Mouse (Mus musculus) stomach, embryonic 16.5 days (tissue): ENCODE measurements around the gene Acadvl. TPM values are rescaled to one million over a fixed set of nuclear protein-coding genes. Genes with fewer than 3 reads are reported as not detected.
A peak's percentile ranks its signal among the peaks of the same experiment; 100 is the strongest.

Experiments
- ATAC-seq: fragments of 200-750 bp; cut with Nextera tagmentation; 2 replicates; pipeline ENCODE4 v1.8.0; 2017; ENCODE audit warnings: moderate number of reproducible peaks, moderate TSS enrichment; ENCODE audit not compliant: insufficient read depth, low FRiP score
- H3K27ac ChIP-seq: fragments of 300-500 bp; sonication (generic); 2 replicates; pipeline ENCODE4 v1.5.1; 2014; ENCODE audit warnings: low read length
- H3K27me3 ChIP-seq: fragments of 300-500 bp; sonication (generic); 2 replicates; pipeline ENCODE4 v1.6.1; 2014; ENCODE audit warnings: low read length, control low read depth, mixed read lengths; ENCODE audit not compliant: control insufficient read depth, insufficient read depth
- H3K36me3 ChIP-seq: fragments of 300-500 bp; sonication (generic); 2 replicates; pipeline ENCODE4 v1.6.1; 2014; ENCODE audit warnings: low read length; ENCODE audit not compliant: control insufficient read depth, insufficient read depth
- H3K4me1 ChIP-seq: fragments of 300-500 bp; sonication (generic); 2 replicates; pipeline ENCODE4 v1.6.1; 2014; ENCODE audit warnings: low read length, control low read depth, mixed read lengths; ENCODE audit not compliant: control insufficient read depth, insufficient read depth
- H3K4me2 ChIP-seq: fragments of 300-500 bp; sonication (generic); 2 replicates; pipeline ENCODE4 v1.6.1; 2014; ENCODE audit warnings: low read depth, low read length, mixed read lengths
- H3K4me3 ChIP-seq: fragments of 300-500 bp; sonication (generic); replicated peaks from 2 replicates; pipeline ENCODE4 v1.5.1; 2014; ENCODE audit warnings: mild to moderate bottlenecking, low read length
- H3K9ac ChIP-seq: fragments of 300-500 bp; sonication (generic); 2 replicates; pipeline ENCODE4 v1.6.1; 2014; ENCODE audit warnings: low read length
- H3K9me3 ChIP-seq: fragments of 300-500 bp; sonication (generic); replicated peaks from 2 replicates; pipeline ENCODE4 v1.6.1; 2016; ENCODE audit warnings: low read length, control low read depth; ENCODE audit not compliant: control insufficient read depth
- WGBS: fragments of 180-500 bp; shearing (Covaris S2); extraction: QIAGEN DNeasy Blood & Tissue Kit; methylation state at CpG from one replicate; pipeline ENCODE4 v1.1.7; 2014; 5-methylcytosine and 5-hydroxymethylcytosine counted together
- polyA plus RNA-seq: library from polyadenylated mRNA; unstranded; fragments of >200 nt; fragmentation: Nextera tagmentation; extraction: Ambion mirVana; gene quantifications from 2 replicates; pipeline ENCODE4 v1.2.1, GENCODE M21; 2015

Acadvl gene
- polyA plus RNA-seq, 1 experiment from 2014 or later: 119 TPM

DNA sequence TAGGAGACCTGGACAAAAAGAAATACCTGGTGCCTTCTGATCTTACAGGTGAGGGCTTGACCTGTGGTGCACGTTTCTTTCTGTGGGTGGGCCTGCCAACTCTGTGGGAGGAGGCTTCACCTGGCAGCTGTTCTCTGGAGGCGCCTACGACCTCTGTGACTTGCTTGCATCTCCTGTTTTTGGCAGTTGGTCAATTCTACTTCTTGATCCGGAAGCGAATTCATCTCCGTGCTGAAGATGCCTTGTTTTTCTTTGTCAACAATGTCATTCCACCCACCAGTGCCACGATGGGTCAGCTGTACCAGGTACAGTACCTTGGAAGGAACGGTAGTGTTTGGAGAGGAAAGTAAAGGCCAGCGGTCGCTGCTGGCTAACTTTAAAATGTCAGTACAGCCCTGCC, 22.8 kb downstream of the Acadvl start:
- Histone ChIP-seq H3K4me1 (peaks cover 24% of the 10 kb centered on the region), H3K27me3 (no peaks in the 10 kb centered on the region), H3K27ac (no peak overlapping the region), H3K9me3 (no peaks in the 10 kb centered on the region), H3K4me3 (peak overlapping the region; percentile 96), H3K36me3 (peaks cover 26% of the 10 kb centered on the region), H3K4me2 (peak overlapping the region; percentile 73), H3K9ac (peak overlapping the region; percentile 98)
- no peak for ATAC-seq
- 74% methylated on average over 10 of the region's 10 CpGs for WGBS

DNA sequence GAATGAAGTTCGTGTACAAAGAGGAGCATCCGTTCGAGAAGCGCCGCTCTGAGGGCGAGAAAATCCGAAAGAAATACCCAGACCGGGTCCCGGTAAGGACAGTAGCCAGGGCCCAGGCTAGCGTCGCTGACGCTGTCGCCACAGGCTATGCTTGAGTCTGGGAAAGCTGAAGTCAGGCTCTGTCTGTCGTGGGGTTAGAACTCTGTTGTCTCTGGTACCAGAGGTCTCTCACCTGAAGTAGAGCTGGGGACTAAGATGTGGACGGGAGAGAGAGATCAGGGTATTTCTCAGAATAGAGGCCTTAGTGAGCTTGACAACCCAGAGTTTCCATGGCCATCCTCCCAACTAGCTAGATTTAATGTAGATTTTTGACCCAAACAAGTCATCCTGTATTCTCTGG, 23.5 kb downstream of the Acadvl start:
- Histone ChIP-seq H3K4me1 (peaks cover 24% of the 10 kb centered on the region), H3K4me3 (peak overlapping the region; percentile 96), H3K27ac (peak overlapping the region; percentile 96), H3K36me3 (peaks cover 28% of the 10 kb centered on the region), H3K9me3 (no peaks in the 10 kb centered on the region), H3K4me2 (peak overlapping the region; percentile 73), H3K27me3 (no peaks in the 10 kb centered on the region), H3K9ac (peak overlapping the region; percentile 98)
- WGBS: under 1% methylated on average over 15 of the region's 15 CpGs
- ATAC-seq: no peak

DNA sequence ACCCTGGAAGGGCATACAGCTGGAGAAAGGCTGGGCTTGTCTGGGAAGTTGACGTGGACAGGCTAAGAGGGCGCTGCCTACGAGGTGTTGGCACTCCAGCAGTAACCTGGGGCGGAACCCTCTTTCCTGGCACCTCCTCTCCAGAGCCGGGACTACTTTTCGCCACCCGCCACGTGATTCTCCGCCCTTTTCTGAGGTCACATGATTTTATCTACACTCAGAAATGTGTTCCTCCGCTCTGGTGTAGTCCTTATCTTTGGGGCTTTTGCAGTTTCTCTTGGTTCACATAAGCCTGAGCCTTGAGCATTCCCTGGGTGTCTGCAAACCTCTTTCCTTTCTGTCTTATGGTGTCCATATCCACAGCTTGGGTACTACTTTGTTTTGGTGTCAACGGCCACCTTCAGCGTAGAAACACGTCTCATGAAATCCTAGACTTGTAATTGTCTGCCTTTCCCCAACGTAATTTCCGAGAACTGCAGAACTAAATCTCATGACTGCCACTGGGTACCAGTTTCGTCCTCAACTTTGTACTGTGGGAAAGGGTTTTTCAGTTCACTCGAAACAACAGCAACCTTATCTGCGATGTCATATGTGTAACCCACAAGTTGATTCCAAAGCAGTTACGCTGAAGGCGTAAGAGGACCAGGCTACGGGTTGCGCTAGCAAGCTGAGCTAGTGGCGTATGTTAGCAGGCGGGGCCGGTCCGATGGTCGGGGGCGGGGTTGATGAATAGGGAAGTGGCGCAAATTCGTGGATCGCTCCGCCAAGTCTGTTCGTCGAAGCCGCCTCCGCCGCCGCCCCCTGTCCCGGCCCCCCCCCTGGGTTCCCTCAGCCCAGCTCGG, 24.1 kb downstream of the Acadvl start, which contains the start of gene Gabarap:
Gabarap (plus strand) TSS at position 294 of the 842 bp plus-strand sequence.
- Histone ChIP-seq H3K27me3 (no peaks in the 10 kb centered on the region), H3K27ac (peak within 1 kb of the TSS; percentile 96), H3K9me3 (no peaks in the 10 kb centered on the region), H3K4me2 (peak within 1 kb of the TSS; percentile 73), H3K9ac (peak within 1 kb of the TSS; percentile 98), H3K4me3 (peak within 1 kb of the TSS; percentile 96), H3K36me3 (peaks cover 28% of the 10 kb centered on the region), H3K4me1 (peaks cover 24% of the 10 kb centered on the region)
- under 1% methylated on average over 40 of the region's 40 CpGs for WGBS
- ATAC-seq: peak; percentile 75

DNA sequence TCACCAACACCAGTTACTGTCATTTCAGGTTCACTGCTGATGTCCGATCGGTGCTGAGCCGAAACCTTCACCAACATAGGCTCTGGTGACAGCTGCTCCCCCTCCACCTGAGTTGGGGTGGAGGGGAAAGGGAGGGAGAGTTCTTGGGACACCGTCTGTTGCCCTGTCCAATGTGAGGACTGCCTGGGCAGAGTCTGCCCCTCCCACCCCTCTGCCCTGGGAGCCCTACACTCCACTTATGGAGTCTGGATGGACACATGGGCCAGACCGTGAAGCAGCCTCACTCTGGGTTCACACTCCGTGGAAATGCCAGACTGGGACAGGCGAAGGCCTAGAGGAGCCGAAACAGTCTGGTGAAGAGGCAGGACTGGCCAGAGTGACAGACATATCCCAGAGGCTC, 25.3 kb downstream of the Acadvl start:
- H3K4me3 ChIP-seq: no peak overlapping the region
- no peaks in the 10 kb centered on the region for H3K27me3 ChIP-seq
- peaks cover 22% of the 10 kb centered on the region for H3K4me1 ChIP-seq
- 92% methylated on average over 8 of the region's 8 CpGs for WGBS
- peaks cover 32% of the 10 kb centered on the region for H3K36me3 ChIP-seq
- no peak overlapping the region for H3K4me2 ChIP-seq
- H3K9ac ChIP-seq: no peak overlapping the region
- peak overlapping the region; percentile 96 for H3K27ac ChIP-seq
- H3K9me3 ChIP-seq: no peaks in the 10 kb centered on the region
- no peak for ATAC-seq

DNA sequence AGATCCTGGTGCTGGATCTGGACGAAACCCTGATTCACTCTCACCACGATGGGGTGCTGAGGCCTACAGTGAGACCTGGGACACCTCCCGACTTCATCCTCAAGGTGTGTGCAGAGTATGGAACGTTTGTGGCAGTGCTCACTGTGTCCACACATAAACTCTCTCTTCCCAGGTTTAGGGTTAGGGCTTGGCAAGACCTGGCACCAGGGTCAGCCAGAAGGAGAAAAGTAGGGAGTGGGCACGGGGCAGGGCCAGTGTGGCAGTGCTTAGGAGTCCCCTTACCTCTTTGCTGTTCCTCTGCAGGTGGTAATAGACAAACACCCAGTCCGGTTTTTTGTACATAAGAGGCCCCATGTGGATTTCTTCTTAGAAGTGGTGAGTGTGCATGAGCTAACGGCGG, 30.8 kb downstream of the Acadvl start:
- Histone ChIP-seq H3K27ac (no peak overlapping the region), H3K36me3 (peaks cover 25% of the 10 kb centered on the region), H3K9me3 (no peaks in the 10 kb centered on the region), H3K4me2 (no peak overlapping the region), H3K27me3 (no peaks in the 10 kb centered on the region), H3K4me1 (peaks cover 15% of the 10 kb centered on the region), H3K4me3 (no peak overlapping the region), H3K9ac (no peak overlapping the region)
- 88% methylated on average over 8 of the region's 8 CpGs for whole genome bisulfite sequencing
- no peak for ATAC-seq

DNA sequence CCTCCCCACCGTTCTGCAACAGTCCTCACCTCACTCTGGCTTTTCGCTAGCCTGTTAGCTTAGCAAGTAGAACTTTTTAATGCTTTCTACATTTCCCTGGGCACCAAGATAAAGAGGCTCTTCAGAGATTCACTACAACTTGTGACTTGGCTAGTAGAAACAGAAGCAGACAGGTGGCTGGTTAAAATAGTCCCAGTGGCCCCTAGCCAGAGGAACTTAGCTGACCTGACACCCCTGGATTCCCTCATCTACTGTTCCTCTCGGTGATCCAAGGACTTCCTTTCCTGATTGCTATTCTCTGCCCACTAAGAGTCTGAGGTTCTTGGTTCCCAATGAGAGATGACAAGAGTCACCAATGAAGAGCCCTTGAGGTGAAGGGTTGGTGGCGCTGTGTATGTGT, 31.8 kb downstream of the Acadvl start:
- peaks cover 15% of the 10 kb centered on the region for H3K36me3 ChIP-seq
- no peak for ATAC-seq
- H3K4me3 ChIP-seq: no peak overlapping the region
- H3K27me3 ChIP-seq: no peaks in the 10 kb centered on the region
- H3K9ac ChIP-seq: peak overlapping the region; percentile 99
- no peaks in the 10 kb centered on the region for H3K9me3 ChIP-seq
- H3K4me2 ChIP-seq: no peak overlapping the region; the same call in 1 of the 2 replicates
- 85% methylated on average over 4 of the region's 4 CpGs for WGBS
- 0 out of 2 replicates have a peak overlapping the region, but pooled peaks have one; percentile 7 for H3K27ac ChIP-seq
- H3K4me1 ChIP-seq: peaks cover 16% of the 10 kb centered on the region

DNA sequence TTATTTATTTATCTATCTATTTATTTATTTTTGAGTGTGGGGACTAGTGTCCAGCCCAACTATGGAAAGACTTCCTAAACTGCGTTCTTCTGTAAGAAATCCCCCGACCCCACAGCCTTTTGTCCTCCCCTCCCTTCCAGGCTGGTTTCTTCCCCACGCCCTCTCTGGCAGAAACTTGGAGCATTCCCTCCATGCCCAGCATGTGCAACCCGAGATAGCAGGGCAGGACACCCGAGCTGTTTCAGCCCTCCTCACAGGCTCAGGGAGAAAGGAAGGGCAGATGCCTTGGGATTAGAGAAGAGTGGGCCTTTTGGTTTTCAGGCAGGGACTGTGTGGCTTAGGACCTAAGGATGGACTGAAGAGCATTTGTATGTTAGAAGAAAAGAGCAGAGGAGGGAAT, 32.3 kb downstream of the Acadvl start:
- Histone ChIP-seq H3K27ac (0 out of 2 replicates have a peak overlapping the region, but pooled peaks have one; percentile 7), H3K4me3 (peak overlapping the region; percentile 94; the same call in 1 of the 2 replicates)
- ATAC-seq: no peak

DNA sequence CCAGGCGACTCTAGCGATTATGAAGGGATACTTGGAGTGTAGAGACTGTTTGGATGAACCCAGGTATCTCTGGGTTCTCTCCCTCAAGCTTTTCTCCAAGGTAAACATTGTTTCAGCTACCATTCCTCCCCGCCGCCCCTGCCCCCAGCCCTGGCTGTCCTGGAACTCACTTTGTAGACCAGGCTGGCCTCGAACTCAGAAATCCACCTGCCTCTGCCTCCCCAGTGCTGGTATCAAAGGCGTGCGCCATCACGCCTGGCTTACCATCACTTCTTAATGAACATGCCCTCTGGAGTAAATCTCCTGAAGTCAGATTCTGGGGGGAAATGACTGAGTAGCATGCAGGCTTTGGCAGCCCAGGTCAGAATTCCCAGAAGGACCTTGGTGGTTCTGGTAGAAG, 33.0 kb downstream of the Acadvl start, which contains the start of gene Elp5:
Elp5 (minus strand) TSS at position 293 of the 400 bp plus-strand sequence.
- WGBS: 38% methylated on average over 8 of the region's 8 CpGs
- H3K36me3 ChIP-seq: peaks cover 14% of the 10 kb centered on the region

More for the DNA sequence above, 32.3 kb downstream of the Acadvl start:
- no peaks in the 10 kb centered on the region for H3K9me3 ChIP-seq
- WGBS: 14% methylated on average over 5 of the region's 5 CpGs
- peaks cover 16% of the 10 kb centered on the region for H3K4me1 ChIP-seq
- H3K9ac ChIP-seq: peak overlapping the region; percentile 99
- peaks cover 14% of the 10 kb centered on the region for H3K36me3 ChIP-seq
- H3K27me3 ChIP-seq: no peaks in the 10 kb centered on the region
- peak overlapping the region; percentile 76 for H3K4me2 ChIP-seq

DNA sequence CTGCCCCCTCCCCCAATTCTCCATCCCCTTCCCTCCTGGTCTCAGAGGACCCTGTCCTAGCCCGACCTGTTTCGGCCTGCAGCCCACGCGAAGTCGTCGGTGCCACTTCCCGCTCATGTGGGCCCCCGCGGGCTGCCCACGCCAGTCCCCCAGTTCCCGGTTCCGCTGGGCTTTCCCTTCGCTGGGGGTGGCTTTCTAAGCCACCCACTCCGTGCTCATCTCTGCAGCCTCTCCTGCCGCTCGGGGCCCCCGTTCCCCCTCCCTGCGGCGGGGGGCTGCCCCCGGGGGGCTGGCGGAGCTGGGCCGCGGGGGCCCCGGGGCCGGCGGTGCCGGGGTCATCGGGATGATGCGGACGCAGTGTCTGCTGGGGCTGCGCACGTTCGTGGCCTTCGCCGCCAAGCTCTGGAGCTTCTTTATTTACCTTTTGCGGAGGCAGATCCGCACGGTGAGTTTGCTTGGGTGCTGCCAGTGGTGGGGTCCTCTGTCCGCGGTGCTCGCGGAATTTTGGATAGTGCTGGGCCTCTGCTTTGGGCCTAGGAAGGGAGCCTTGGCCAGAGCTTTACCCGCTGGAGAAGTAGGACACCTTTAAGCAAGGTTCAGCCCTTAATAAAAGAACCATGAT, 34.0 kb downstream of the Acadvl start, which contains the start of gene Ctdnep1:
Ctdnep1 (plus strand) TSS at position 16 of the 622 bp plus-strand sequence.
- Histone ChIP-seq H3K4me3 (peak within 1 kb of the TSS; percentile 94), H3K36me3 (peaks cover 12% of the 10 kb centered on the region)
- under 1% methylated on average over 39 of the region's 43 CpGs for WGBS

More for the DNA sequence above, 33.0 kb downstream of the Acadvl start, which contains the start of gene Elp5:
- peak within 1 kb of the TSS; percentile 94 for H3K4me3 ChIP-seq
- H3K4me2 ChIP-seq: peak within 1 kb of the TSS; percentile 76
- no peaks in the 10 kb centered on the region for H3K9me3 ChIP-seq
- H3K4me1 ChIP-seq: peaks cover 16% of the 10 kb centered on the region
- peak within 1 kb of the TSS; percentile 99 for H3K27ac ChIP-seq
- no peaks in the 10 kb centered on the region for H3K27me3 ChIP-seq
- H3K9ac ChIP-seq: peak within 1 kb of the TSS; percentile 99
- ATAC-seq: no peak

More for the DNA sequence above, 34.0 kb downstream of the Acadvl start, which contains the start of gene Ctdnep1:
- H3K4me2 ChIP-seq: peak within 1 kb of the TSS; percentile 76
- H3K27ac ChIP-seq: peak within 1 kb of the TSS; percentile 99
- peaks cover 16% of the 10 kb centered on the region for H3K4me1 ChIP-seq
- H3K9ac ChIP-seq: peak within 1 kb of the TSS; percentile 99
- ATAC-seq: no peak
- no peaks in the 10 kb centered on the region for H3K9me3 ChIP-seq
- no peaks in the 10 kb centered on the region for H3K27me3 ChIP-seq
